Mouse (Mus musculus): ENCODE data around the gene Edil3.

The Edil3 gene

GRCm38 (mm10) chr13:89253990-89254642 is 432.8 kb downstream of the Edil3 start:
- DNase-seq (ENCODE audit: low spot score): no peak

GRCm38 (mm10) chr13:89256906-89257305 is 435.6 kb downstream of the Edil3 start:
- DNase-seq (ENCODE audit: low spot score): no peak

- no peak for DNase-seq (ENCODE audit: low spot score)
Observed at GRCm38 (mm10) chr13:89286696-89287305, 465.5 kb downstream of the Edil3 start.

- DNase-seq (ENCODE audit: low spot score): no peak
Observed at GRCm38 (mm10) chr13:89288201-89288600, 466.9 kb downstream of the Edil3 start.

- DNase-seq (ENCODE audit: low spot score): no peak
Observed at GRCm38 (mm10) chr13:89321155-89321554, 499.9 kb downstream of the Edil3 start.

GRCm38 (mm10) chr13:89324282-89324681 is 503.0 kb downstream of the Edil3 start:
- DNase-seq (ENCODE audit: low spot score): no peak

- DNase-seq (ENCODE audit: low spot score): no peak
Observed at GRCm38 (mm10) chr13:89334494-89334893, 513.2 kb downstream of the Edil3 start.

- DNase-seq (ENCODE audit: low spot score): no peak
Observed at GRCm38 (mm10) chr13:89335908-89336579, 514.8 kb downstream of the Edil3 start.

- no peak for DNase-seq (ENCODE audit: low spot score)
Observed at GRCm38 (mm10) chr13:89339055-89339454, 517.8 kb downstream of the Edil3 start.

- no peak for DNase-seq (ENCODE audit: low spot score)
Observed at GRCm38 (mm10) chr13:89339776-89340175, 518.5 kb downstream of the Edil3 start.

GRCm38 (mm10) chr13:89355234-89355633 is 534.0 kb downstream of the Edil3 start:
- no peak for DNase-seq (ENCODE audit: low spot score)

GRCm38 (mm10) chr13:89358407-89358806 is 537.1 kb downstream of the Edil3 start:
- no peak for DNase-seq (ENCODE audit: low spot score)

GRCm38 (mm10) chr13:89362274-89362673 is 541.0 kb downstream of the Edil3 start:
- DNase-seq (ENCODE audit: low spot score): no peak

- no peak for DNase-seq (ENCODE audit: low spot score)
Observed at GRCm38 (mm10) chr13:89371253-89371652, 550.0 kb downstream of the Edil3 start.

GRCm38 (mm10) chr13:89371656-89372240 is 550.5 kb downstream of the Edil3 start:
- no peak for DNase-seq (ENCODE audit: low spot score)
